In genomic region chr2:129273823-129274222, GRCm38 (mm10) we compare ENCODE assay signal across 25 mouse cellular contexts. TPM values are rescaled to one million over a fixed set of nuclear protein-coding genes. Genes with fewer than 3 reads are reported as not detected.
DNase-seq lines count a peak whose midpoint lies in the region; ATAC-seq lines count a peak whose summit lies in the region.
"Had no signal": no experiment of that assay in that cellular context is flagged by ENCODE, and none has a peak within 500 bp of the region (broad histone marks: within the 10 kb centered on the region; RNA-seq: fewer than 3 reads in every experiment).

No protein-coding gene starts in this region.

- H3K9ac ChIP-seq in intestine, embryonic 14.5 days (ENCODE audit: low read length) = no peak overlapping the region
- no peak overlapping the region for H3K9ac ChIP-seq in intestine, embryonic 16.5 days (ENCODE audit: low read depth, low read length)
- H3K9ac ChIP-seq: embryonic facial prominence, embryonic 12.5 days; forebrain, embryonic 13.5 days; forebrain, embryonic 15.5 days had no signal

- 96% methylated on average over 5 of the region's 5 CpGs for WGBS in intestine, embryonic 14.5 days
- WGBS in intestine, embryonic 16.5 days = 95% methylated on average over 5 of the region's 5 CpGs

- no peaks in the 10 kb centered on the region for H3K4me1 ChIP-seq in intestine, embryonic 14.5 days (replicated peaks; ENCODE audit: control insufficient read depth, insufficient read depth, low read length)
- no peaks in the 10 kb centered on the region for H3K4me1 ChIP-seq in intestine, embryonic 16.5 days (ENCODE audit: control insufficient read depth, insufficient read depth, low read length)
- H3K4me1 ChIP-seq: embryonic facial prominence, embryonic 10.5 days; embryonic facial prominence, embryonic 12.5 days; forebrain, embryonic 13.5 days; forebrain, embryonic 15.5 days had no signal

- H3K4me3 ChIP-seq in intestine, embryonic 14.5 days (ENCODE audit: low read depth, low read length) = no peak overlapping the region
- H3K4me3 ChIP-seq in intestine, embryonic 16.5 days (ENCODE audit: low read length) = no peak overlapping the region
- H3K4me3 ChIP-seq: embryonic facial prominence, embryonic 10.5 days; embryonic facial prominence, embryonic 12.5 days; forebrain, embryonic 13.5 days; forebrain, embryonic 15.5 days had no signal

- no peaks in the 10 kb centered on the region for H3K27me3 ChIP-seq in intestine, embryonic 14.5 days (replicated peaks; ENCODE audit: control insufficient read depth, insufficient read depth, low read length)
- no peaks in the 10 kb centered on the region for H3K27me3 ChIP-seq in intestine, embryonic 16.5 days (replicated peaks; ENCODE audit: control insufficient read depth, insufficient read depth, low read length)
- H3K27me3 ChIP-seq: CH12.LX; embryonic facial prominence, embryonic 12.5 days; forebrain, embryonic 13.5 days; forebrain, embryonic 15.5 days; Patski had no signal

- peaks cover 85% of the 10 kb centered on the region for H3K36me3 ChIP-seq in intestine, embryonic 14.5 days (ENCODE audit: control insufficient read depth, insufficient read depth, low read length)
- H3K36me3 ChIP-seq in intestine, embryonic 16.5 days (ENCODE audit: control insufficient read depth, insufficient read depth, low read length) = peaks cover 13% of the 10 kb centered on the region

- H3K27ac ChIP-seq in intestine, embryonic 14.5 days (ENCODE audit: low read depth) = no peak overlapping the region
- H3K27ac ChIP-seq in intestine, embryonic 16.5 days (ENCODE audit: low read length) = no peak overlapping the region
- H3K27ac ChIP-seq: embryonic facial prominence, embryonic 10.5 days; embryonic facial prominence, embryonic 12.5 days; forebrain, embryonic 13.5 days; forebrain, embryonic 15.5 days had no signal

- ATAC-seq in intestine, embryonic 14.5 days (replicated peaks; ENCODE audit: low FRiP score, low TSS enrichment, low read depth) = no peak
- no peak for ATAC-seq in intestine, embryonic 16.5 days
- ATAC-seq: activated CD4-positive, CD25-positive, alpha-beta regulatory T cell, adult 4 months; CD4-positive, CD25-positive, alpha-beta regulatory T cell, adult 4 months; forebrain, embryonic 13.5 days; forebrain, embryonic 15.5 days; Patski had no signal

- no peaks in the 10 kb centered on the region for H3K9me3 ChIP-seq in intestine, embryonic 14.5 days (ENCODE audit: control insufficient read depth, low read length)
- no peaks in the 10 kb centered on the region for H3K9me3 ChIP-seq in intestine, embryonic 16.5 days (ENCODE audit: control insufficient read depth, low read length)
- H3K9me3 ChIP-seq: embryonic facial prominence, embryonic 10.5 days; embryonic facial prominence, embryonic 12.5 days; forebrain, embryonic 13.5 days; forebrain, embryonic 15.5 days; G1E had no signal

- DNase-seq in heart, adult 11 months = peak; percentile 56
- no peak for DNase-seq in heart, adult 9 months (ENCODE audit: low spot score in 2 of 2)
- DNase-seq in intestine, embryonic 14.5 days (ENCODE audit: low spot score) = peak; percentile 42
- peak; percentile 10 to 55 for DNase-seq in spleen, postnatal 4 days (ENCODE audit: low spot score in 2 of 2)
- DNase-seq in spleen, adult 18-20 months = no peak
- DNase-seq: adrenal gland, adult 8-10 months; adrenal gland, postnatal 14 days; adrenal gland, postnatal 36 days; B cell, adult 2 months; cerebellum, adult 11-12 months; cerebellum, adult 2 months; cerebellum, adult 9-10 months; cerebellum, postnatal 10 days; cerebellum, postnatal 25 days had no signal

- no peak overlapping the region for H3K4me2 ChIP-seq in intestine, embryonic 14.5 days (ENCODE audit: low read length)
- no peak overlapping the region for H3K4me2 ChIP-seq in intestine, embryonic 16.5 days (ENCODE audit: low read depth, low read length)
- H3K4me2 ChIP-seq: embryonic facial prominence, embryonic 12.5 days; forebrain, embryonic 13.5 days; forebrain, embryonic 15.5 days had no signal

RNA-seq across cellular contexts. Expression of gene Ckap2l, which starts 23.2 kb away (rescaled TPM):
- 48.6 and 60.1 TPM in 2 replicates for polyA plus RNA-seq in intestine, embryonic 14.5 days (2014; fragmentation: Nextera tagmentation; extraction: Ambion mirVana)
- 30.9 and 32.7 TPM in 2 replicates for polyA plus RNA-seq in intestine, embryonic 16.5 days (2015; fragmentation: Nextera tagmentation; extraction: Ambion mirVana)

RNA-seq across cellular contexts. Expression of gene Il1a, which starts 35.9 kb away (rescaled TPM):
- polyA plus RNA-seq in intestine, embryonic 14.5 days (2014; fragmentation: Nextera tagmentation; extraction: Ambion mirVana) = 0.15 TPM in 1 of 2 replicates, not detected in the other
- 1.3 and 3.1 TPM in 2 replicates for polyA plus RNA-seq in intestine, embryonic 16.5 days (2015; fragmentation: Nextera tagmentation; extraction: Ambion mirVana)
- polyA plus RNA-seq: CD4-positive, CD25-positive, alpha-beta regulatory T cell, adult 4 months; embryonic facial prominence, embryonic 10.5 days; embryonic facial prominence, embryonic 14.5 days; G1E had no signal

Comparison
In these comparisons a context has a peak if more than half of its experiments do, and no peak if none do; other contexts are left out.
1. DNase-seq: peak in heart, adult 11 months (single experiment), intestine, embryonic 14.5 days (single experiment) and spleen, postnatal 4 days (2 of 2); none in heart, adult 9 months (0 of 2) and spleen, adult 18-20 months (0 of 2).